Mouse (Mus musculus) limb, embryonic 10.5 days (tissue): Measurements from ENCODE around the gene Rps6ka4. TPM values are rescaled to one million over a fixed set of nuclear protein-coding genes. Genes with fewer than 3 reads are reported as not detected.
A peak's percentile ranks its signal among the peaks of the same experiment; 100 is the strongest.

ENCODE experiments used
- DNase-seq: peaks from one replicate; pipeline ENCODE4 v3.0.0-alpha.2; 2017; ENCODE audit warnings: low spot score
- H3K27ac ChIP-seq: fragments of 300-500 bp; sonication (generic); 2 replicates; pipeline ENCODE4 v1.5.1; 2016; ENCODE audit warnings: mild to moderate bottlenecking
- H3K27me3 ChIP-seq: fragments of 300-500 bp; sonication (generic); 2 replicates; pipeline ENCODE4 v1.6.1; 2016; ENCODE audit warnings: low read depth, mild to moderate bottlenecking; ENCODE audit not compliant: poor library complexity, severe bottlenecking
- H3K36me3 ChIP-seq: fragments of 300-500 bp; sonication (generic); 2 replicates; pipeline ENCODE4 v1.6.1; 2016; ENCODE audit warnings: mild to moderate bottlenecking, moderate library complexity
- H3K4me1 ChIP-seq: fragments of 300-500 bp; sonication (generic); 2 replicates; pipeline ENCODE4 v1.6.1; 2016
- H3K4me3 ChIP-seq: fragments of 300-500 bp; sonication (generic); 2 replicates; pipeline ENCODE4 v1.5.1; 2016; ENCODE audit warnings: mild to moderate bottlenecking, moderate library complexity
- H3K9me3 ChIP-seq: fragments of 300-500 bp; sonication (generic); replicated peaks from 2 replicates; pipeline ENCODE4 v1.6.1; 2016; ENCODE audit warnings: mild to moderate bottlenecking
- WGBS: fragments of 180-500 bp; shearing (Covaris S2); methylation state at CpG from one replicate; pipeline ENCODE4 v1.1.7; 2016; 5-methylcytosine and 5-hydroxymethylcytosine counted together
- polyA plus RNA-seq: library from polyadenylated mRNA; unstranded; fragments of >200 nt; fragmentation: Nextera tagmentation; extraction: Ambion mirVana; gene quantifications from 2 replicates; pipeline ENCODE4 v1.2.1, GENCODE M21; 2016

Rps6ka4 gene
- polyA plus RNA-seq, 1 experiment from 2014 or later, result 4.8 TPM

DNA sequence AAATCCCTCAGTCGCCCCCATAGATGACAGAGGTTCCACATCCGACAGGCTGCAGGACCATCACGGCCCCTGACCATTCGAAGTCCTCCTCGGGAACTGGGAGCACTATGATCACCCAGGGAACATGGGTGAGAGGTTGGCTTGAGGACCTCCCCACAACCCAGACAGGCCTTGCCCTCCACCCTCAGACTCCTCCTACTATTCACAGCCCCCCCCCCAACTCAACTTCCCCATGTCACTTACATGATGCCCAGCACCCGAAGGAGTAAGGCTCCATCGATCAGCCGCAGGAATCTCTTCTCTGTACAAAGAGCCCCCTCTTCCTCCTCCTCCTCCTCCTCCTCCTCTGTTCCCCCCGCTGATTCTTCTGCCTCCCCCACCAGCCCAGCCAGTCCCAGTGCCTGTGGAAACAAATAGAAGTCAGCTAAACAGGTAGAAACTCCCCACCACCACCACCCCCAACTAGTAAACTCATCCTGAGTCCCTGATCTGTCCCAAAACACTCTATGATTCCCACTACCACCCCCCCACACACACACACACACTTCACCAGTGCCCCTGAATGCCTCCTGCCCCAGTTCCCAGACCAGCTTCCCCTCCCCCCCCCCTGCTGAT lies 17.1 kb upstream of the Rps6ka4 start:
- Histone ChIP-seq H3K4me1 (peaks cover 25% of the 10 kb centered on the region), H3K27ac (no peak overlapping the region), H3K36me3 (no peaks in the 10 kb centered on the region), H3K4me3 (no peak overlapping the region), H3K9me3 (no peaks in the 10 kb centered on the region), H3K27me3 (peaks cover 54% of the 10 kb centered on the region)
- no peak for DNase-seq
- 79% methylated on average over 9 of the region's 9 CpGs for WGBS

DNA sequence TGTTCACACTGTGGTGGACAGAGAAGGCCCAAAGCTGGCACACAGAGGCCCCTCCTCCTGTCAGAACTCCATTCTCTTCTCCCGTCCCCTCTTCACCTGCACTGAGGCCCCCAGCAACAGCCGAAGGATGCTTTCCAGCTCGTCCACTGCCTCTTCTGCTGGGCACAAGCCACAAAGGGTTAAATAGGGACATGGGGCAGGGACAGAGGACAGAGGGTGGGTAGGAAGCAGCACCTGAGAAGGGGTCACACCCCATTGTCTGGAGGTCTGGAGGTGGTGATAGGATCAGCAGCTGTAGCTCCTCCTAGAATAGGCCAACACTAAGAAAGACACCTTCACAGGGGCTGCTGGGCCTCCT lies 16.5 kb upstream of the Rps6ka4 start:
- no peak overlapping the region for H3K4me3 ChIP-seq
- no peak for DNase-seq
- peaks cover 59% of the 10 kb centered on the region for H3K27me3 ChIP-seq
- no peak overlapping the region for H3K27ac ChIP-seq
- 61% methylated on average over 3 of the region's 3 CpGs for WGBS
- H3K36me3 ChIP-seq, result no peaks in the 10 kb centered on the region
- H3K9me3 ChIP-seq, result no peaks in the 10 kb centered on the region
- peaks cover 25% of the 10 kb centered on the region for H3K4me1 ChIP-seq

DNA sequence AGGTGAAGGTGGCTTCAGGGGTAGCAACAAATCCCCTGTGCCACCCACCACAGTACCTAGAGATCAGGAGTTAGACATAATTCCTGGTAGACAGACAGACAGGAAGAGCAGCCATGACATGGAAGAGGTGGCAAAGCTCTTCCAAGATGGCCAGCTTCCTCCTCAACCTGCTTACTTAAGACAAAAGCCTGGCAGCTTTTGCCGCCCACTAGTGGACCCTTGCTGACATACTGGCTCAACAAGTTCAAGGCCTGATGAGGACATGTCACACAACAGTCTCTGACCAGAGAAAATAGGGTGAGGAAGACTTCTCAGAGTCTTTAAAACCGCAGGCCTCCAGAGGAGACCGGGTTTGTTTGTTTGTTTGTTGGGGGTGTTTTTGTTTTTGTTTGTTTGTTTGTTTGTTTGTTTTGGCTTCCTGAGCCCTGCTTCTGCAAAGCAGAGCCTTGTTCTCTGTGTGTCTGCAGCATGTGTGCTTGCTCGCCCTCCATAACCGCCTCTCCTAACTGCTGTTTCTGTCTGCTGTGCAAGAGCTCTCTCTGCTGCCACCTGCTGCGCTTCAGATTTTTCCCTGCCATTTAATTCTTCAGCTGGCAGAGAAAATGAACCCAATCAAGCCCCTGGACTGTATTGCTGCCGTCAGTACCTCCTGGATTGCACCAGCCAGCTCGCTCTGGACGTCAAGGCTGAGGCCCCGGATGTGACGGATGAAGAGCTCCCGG lies 16.0 kb upstream of the Rps6ka4 start:
- peaks cover 25% of the 10 kb centered on the region for H3K4me1 ChIP-seq
- no peaks in the 10 kb centered on the region for H3K36me3 ChIP-seq
- H3K27me3 ChIP-seq, result peaks cover 65% of the 10 kb centered on the region
- no peak overlapping the region for H3K4me3 ChIP-seq
- WGBS, result 56% methylated on average over 12 of the region's 12 CpGs
- no peak overlapping the region for H3K27ac ChIP-seq
- DNase-seq, result peak; percentile 41
- H3K9me3 ChIP-seq, result no peaks in the 10 kb centered on the region

DNA sequence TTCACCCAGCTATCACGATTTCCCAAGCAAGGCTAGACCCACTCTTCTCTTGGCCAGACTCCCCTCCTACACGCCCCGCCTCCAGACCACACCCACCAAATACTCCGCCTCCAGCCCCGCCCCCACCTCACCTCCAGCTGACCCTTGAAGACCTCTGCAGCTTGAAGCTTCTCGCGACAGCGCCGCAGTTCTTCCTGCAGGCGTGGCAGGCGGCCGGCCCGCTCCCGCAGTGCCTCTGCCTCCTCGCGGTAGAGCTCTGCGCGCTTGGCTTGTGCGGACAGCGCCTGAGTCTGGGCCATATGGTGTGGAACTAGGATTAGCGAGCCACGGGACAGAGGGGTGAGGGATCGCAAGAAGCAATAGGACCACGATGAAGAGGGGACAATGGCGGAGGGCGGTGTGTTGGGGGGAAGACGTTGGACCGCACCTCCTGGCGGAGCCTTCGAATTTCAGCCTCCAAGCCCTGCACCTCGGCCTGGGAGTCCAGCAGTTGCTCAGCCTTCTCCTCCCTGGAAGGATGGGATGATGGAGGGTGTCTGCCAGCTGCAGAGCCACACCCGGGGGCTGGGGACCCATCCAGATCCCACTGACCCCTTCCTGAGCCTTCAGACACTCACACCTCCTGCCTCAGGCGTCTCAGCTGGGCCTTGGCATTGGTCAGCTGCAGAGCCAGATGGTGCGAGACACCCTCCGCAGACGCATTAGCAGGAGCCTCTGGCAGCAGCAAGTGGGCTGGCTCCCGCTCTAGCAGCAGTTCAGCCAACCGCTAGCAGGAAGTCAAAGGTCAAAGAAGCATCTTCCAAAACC lies 15.0 kb upstream of the Rps6ka4 start:
- no peaks in the 10 kb centered on the region for H3K36me3 ChIP-seq
- peak overlapping the region; percentile 70 for H3K27ac ChIP-seq
- DNase-seq, result peak; percentile 84
- peaks cover 25% of the 10 kb centered on the region for H3K4me1 ChIP-seq
- H3K4me3 ChIP-seq, result peak overlapping the region; percentile 41
- WGBS, result 5% methylated on average over 38 of the region's 38 CpGs
- H3K9me3 ChIP-seq, result no peaks in the 10 kb centered on the region
- H3K27me3 ChIP-seq, result peaks cover 73% of the 10 kb centered on the region

DNA sequence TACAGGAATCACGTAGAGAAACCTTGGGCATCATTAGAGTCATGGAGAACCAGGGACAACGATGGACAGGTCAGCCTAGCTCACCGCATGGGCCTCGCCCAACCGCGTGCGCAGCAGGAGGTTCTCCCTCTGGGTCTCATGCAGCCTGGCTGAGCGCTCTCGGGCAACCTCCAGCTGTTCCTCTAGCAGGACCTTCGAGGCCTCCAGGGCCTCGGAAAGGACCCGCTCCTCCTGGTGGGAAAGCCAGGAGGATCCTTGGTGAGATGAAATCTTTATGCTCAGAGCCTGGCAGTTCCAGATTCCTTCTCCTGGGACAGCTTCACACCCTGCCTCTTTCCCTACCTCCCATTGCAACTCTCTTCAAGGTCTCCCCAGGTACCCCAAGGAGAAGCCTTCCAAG lies 14.2 kb upstream of the Rps6ka4 start:
- WGBS, result 84% methylated on average over 12 of the region's 12 CpGs
- H3K4me3 ChIP-seq, result no peak overlapping the region

DNA sequence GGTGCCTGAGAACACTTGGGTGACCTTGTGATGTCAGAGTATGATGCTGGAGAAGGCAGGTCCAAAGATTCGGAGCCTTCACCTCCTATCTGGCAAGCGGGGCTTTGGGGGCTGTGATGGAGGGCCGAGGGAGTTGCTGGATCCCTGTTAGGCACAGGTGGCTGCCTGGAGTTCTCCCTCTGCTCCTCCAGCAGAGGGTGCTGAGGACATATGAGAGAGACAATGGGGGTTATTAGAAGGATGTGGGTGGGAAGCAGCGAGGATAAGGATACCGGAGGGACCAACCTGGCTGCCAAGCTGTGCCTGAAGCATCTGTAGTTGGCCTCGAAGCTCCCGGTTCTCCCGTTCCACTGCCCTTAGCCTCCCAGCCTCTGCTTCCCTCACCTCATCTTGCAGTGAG lies 13.5 kb upstream of the Rps6ka4 start:
- H3K27me3 ChIP-seq, result peaks cover 88% of the 10 kb centered on the region
- DNase-seq, result no peak

More for the DNA sequence above, 14.2 kb upstream of the Rps6ka4 start:
- peaks cover 81% of the 10 kb centered on the region for H3K27me3 ChIP-seq
- H3K4me1 ChIP-seq, result peaks cover 25% of the 10 kb centered on the region
- no peaks in the 10 kb centered on the region for H3K36me3 ChIP-seq
- no peak for DNase-seq
- H3K9me3 ChIP-seq, result no peaks in the 10 kb centered on the region
- H3K27ac ChIP-seq, result no peak overlapping the region

DNA sequence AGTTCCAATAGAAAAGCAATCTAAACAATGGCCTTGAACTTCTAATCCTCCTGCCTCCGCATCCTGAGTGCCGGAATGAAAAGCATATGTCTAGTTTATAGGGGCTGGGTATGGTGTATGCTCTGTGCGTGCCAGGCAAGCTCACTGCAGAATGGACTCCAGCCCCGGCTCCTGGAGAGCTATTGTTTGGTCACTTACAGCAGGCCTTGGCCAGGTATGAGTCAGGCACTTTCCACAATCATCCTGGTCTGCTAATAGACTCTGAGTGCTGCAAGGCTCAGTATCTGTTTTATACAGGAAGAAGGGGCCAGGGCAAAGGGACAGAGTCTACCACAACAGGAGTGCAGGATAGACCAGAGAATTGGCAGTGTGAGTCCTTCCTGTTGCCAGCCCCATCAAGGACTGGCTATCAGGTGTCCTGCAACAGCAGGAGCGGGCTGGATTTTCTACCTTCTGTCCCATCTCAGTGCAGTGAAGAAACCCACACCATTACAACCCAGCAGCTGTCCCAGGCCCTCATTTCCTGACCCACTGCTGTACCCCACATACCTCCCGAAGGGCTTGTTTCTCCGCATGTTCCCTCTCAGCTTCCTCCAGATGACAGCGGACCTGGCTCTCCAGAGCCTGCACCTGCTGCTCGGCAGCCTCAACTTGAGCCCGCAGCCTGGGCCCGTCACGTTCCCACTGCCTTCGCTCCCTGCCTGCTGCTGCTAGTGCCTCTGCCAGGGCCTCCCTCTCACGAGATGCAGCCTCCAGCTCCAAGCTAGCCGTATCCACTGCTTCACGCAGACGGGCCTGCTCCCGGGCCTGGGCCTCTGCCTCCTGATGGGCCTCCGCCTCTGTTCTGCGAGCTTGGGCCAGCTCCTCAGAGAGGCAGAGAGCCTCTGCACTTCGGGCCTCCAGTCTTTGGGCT lies 12.2 kb upstream of the Rps6ka4 start:
- peaks cover 97% of the 10 kb centered on the region for H3K27me3 ChIP-seq
- DNase-seq, result no peak
- H3K4me3 ChIP-seq, result no peak overlapping the region
- no peak overlapping the region for H3K27ac ChIP-seq
- H3K4me1 ChIP-seq, result peaks cover 37% of the 10 kb centered on the region
- WGBS, result 80% methylated on average over 21 of the region's 21 CpGs
- no peaks in the 10 kb centered on the region for H3K36me3 ChIP-seq
- H3K9me3 ChIP-seq, result no peaks in the 10 kb centered on the region

More for the DNA sequence above, 13.5 kb upstream of the Rps6ka4 start:
- Histone ChIP-seq H3K27ac (no peak overlapping the region), H3K9me3 (no peaks in the 10 kb centered on the region), H3K36me3 (no peaks in the 10 kb centered on the region), H3K4me3 (no peak overlapping the region), H3K4me1 (peaks cover 25% of the 10 kb centered on the region)
- 70% methylated on average over 8 of the region's 8 CpGs for WGBS

DNA sequence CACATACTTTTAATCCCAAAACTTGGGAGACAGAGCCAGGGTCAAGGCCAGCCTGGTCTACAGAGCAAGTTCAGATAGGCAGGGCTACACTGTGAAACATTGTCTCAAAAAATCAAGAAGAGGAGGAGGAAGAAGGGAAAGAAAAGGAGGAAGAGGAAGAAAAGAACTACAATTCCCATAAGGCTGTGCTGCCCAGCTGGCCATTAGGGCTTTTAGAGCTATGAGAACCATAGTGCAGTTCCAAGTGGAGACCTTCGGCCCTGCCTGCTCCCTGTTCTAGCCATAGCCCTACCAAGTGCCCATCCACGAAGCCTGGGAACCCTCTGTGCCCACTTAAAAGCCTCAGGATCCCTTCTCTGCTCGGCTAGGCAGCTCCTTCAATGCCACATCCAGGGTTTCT lies 11.1 kb upstream of the Rps6ka4 start:
- Histone ChIP-seq H3K36me3 (no peaks in the 10 kb centered on the region), H3K4me1 (peaks cover 33% of the 10 kb centered on the region), H3K9me3 (no peaks in the 10 kb centered on the region), H3K4me3 (no peak overlapping the region), H3K27ac (no peak overlapping the region), H3K27me3 (peaks cover 97% of the 10 kb centered on the region)
- DNase-seq, result no peak
- 84% methylated on average over 3 of the region's 3 CpGs for WGBS

DNA sequence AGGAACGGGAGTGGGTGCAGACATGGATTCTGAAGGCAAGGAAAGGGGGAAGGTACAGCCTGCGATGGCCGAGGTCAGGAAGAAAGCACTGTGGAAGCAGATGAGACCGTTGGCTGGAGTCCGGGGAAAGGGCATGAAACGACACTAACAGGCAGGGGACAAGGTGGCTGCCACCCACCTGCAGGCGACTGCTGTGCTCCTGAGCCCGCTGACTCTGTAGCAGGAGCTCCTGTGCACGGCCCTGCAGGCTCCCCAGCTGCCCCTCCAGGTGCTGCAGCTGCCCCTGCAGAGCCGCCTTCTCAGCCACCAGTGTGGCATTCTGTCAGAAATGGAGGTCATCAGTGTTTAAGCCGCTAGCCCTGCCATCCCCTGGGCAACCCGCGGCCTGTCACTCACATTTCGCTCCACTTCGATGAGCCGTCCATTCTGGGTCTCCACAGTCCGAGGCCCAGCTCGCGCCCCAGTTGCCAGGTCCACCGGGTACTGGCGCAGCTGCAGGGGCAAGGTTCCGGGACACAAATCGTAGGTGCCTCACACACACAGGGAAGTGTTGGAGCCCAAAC lies 9.2 kb upstream of the Rps6ka4 start:
- Histone ChIP-seq H3K9me3 (no peaks in the 10 kb centered on the region), H3K4me1 (peaks cover 17% of the 10 kb centered on the region), H3K27ac (no peak overlapping the region), H3K36me3 (no peaks in the 10 kb centered on the region), H3K4me3 (no peak overlapping the region), H3K27me3 (peaks cover 98% of the 10 kb centered on the region)
- DNase-seq, result no peak
- WGBS, result 74% methylated on average over 23 of the region's 23 CpGs

DNA sequence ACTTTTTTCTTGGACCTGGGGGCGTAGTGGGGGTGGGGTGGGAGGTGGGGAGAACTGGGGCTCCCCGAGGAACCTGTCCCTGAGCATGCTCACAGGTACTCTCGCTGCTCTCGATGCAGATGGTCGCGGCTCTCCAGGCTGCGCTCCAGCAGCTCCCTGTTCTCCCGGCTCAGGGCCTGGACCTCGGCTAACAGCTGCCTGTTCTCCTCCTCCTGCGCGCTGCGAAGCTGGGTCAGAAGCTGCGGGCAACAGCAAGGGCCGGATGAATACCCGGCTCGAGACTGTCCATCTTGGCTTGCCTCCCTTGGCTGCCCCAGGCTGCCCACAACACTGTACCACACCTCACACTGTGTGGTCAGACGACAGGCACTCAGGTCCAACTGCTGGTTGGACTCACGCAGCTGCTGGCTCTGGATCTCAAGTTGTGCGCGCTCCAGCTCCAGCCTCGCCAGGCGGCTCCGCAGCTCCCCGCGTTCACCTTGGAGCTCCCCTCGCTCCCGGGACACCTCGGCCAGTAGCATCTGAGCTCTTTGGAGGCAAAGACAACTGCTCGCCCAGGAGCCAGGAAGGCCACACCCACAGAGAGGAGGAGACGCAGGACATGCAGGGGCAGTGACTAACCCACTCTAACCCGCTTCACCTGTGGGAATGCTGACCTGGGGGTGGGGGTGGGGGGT lies 7.5 kb upstream of the Rps6ka4 start:
- WGBS, result 4% methylated on average over 31 of the region's 31 CpGs
- H3K27ac ChIP-seq, result peak overlapping the region; percentile 30; the same call in 1 of the 2 replicates

DNA sequence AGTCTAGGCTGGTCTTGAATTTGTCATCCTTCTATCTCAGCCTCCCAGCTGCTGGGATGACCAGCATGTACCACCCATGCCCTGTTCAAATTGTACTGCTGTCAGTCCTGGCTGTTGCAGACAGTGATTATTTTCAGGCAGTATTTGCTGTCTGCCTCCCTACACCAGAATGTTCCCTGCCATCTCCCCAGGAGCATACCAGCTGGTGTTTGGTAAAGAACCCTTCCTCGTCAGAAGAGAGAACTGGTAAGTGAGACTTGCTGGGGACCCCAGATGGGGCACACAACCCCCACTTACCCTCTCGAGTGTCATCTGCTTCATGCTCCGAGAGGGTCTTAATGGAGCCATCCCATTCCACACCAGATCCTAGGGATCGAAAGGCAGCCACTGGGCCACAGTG lies 5.6 kb upstream of the Rps6ka4 start:
- WGBS, result 86% methylated on average over 4 of the region's 4 CpGs
- Histone ChIP-seq H3K4me3 (no peak overlapping the region), H3K4me1 (peaks cover 17% of the 10 kb centered on the region), H3K9me3 (no peaks in the 10 kb centered on the region), H3K27me3 (peaks cover 100% of the 10 kb centered on the region), H3K27ac (no peak overlapping the region), H3K36me3 (no peaks in the 10 kb centered on the region)
- DNase-seq, result no peak

More for the DNA sequence above, 7.5 kb upstream of the Rps6ka4 start:
- H3K4me3 ChIP-seq, result peak overlapping the region; percentile 38
- H3K27me3 ChIP-seq, result peaks cover 98% of the 10 kb centered on the region
- no peaks in the 10 kb centered on the region for H3K9me3 ChIP-seq
- no peak for DNase-seq
- H3K4me1 ChIP-seq, result peaks cover 15% of the 10 kb centered on the region
- H3K36me3 ChIP-seq, result no peaks in the 10 kb centered on the region

DNA sequence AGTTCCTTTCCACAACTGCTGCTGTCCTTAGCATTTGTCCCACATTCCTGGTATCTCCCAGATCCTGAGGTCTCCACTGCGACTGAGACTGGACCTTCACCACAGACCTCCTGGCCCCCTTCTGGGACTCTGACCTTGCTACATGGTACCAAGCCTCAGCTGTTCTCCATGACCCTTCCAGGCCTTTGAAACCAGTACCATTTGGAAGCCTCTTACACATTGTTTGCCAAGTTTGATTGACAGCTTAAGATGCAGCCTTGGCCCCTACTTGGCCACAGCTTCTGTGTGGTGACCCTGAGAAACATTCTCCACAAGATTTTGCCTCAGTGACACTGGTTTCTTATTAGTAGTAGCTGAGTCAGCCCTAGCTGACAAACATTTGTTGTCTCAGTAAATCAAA lies 1.9 kb upstream of the Rps6ka4 start:
- Histone ChIP-seq H3K36me3 (0 out of 2 replicates have a peak, but pooled peaks cover 2% of the 10 kb centered on the region), H3K27me3 (peaks cover 100% of the 10 kb centered on the region), H3K4me3 (no peak overlapping the region), H3K9me3 (no peaks in the 10 kb centered on the region), H3K27ac (no peak overlapping the region), H3K4me1 (peaks cover 25% of the 10 kb centered on the region)
- 85% methylated on average over 1 of the region's 1 CpGs for WGBS
- no peak for DNase-seq
